Mouse (Mus musculus) olfactory bulb, adult 2 months (tissue): ENCODE measurements around the gene Cdca4.

Source experiments
- CTCF ChIP-seq: fragments of 200-500 bp; IDR thresholded peaks from 2 replicates; pipeline ENCODE4 v1.5.1; 2012; ENCODE audit warnings: low read depth, mild to moderate bottlenecking, low read length, moderate library complexity; ENCODE audit not compliant: insufficient read depth
- POLR2A ChIP-seq: fragments of 200-500 bp; IDR thresholded peaks from 2 replicates; pipeline ENCODE4 v1.6.1; 2012; ENCODE audit warnings: mild to moderate bottlenecking, low read depth, low read length, moderate library complexity; ENCODE audit not compliant: insufficient read depth

GRCm38 (mm10) chr12:112802917-112803316 is 26.3 kb downstream of the Cdca4 start:
- no peak for TF ChIP-seq CTCF
- no peak for TF ChIP-seq POLR2A
